Mouse (Mus musculus): ENCODE results near the gene Krt17. TPM values are rescaled to one million over a fixed set of nuclear protein-coding genes. Genes with fewer than 3 reads are reported as not detected.
A peak's percentile ranks its signal among the peaks of the same experiment; 100 is the strongest.
"Not testable (repeated sequence)": the region's sequence is repeated elsewhere in the genome, so short reads cannot be mapped to it uniquely, and the experiment has no call there.

Krt17 gene
- total RNA-seq (2022) = under 1 TPM in 1 of 4 experiments, not detected in 3; 0.50 TPM

- DNase-seq (ENCODE audit: low spot score in 2 of 2) = no peak
Measured at GRCm38 (mm10) chr11:100260514-100261234, at the start of gene Krt17. TSS of gene Krt17 (minus strand) at chr11:100261029.

- DNase-seq (ENCODE audit: low spot score in 2 of 2) = not testable (repeated sequence)
Measured at GRCm38 (mm10) chr11:100308672-100309071, 47.8 kb upstream of the Krt17 start.

GRCm38 (mm10) chr11:100307900-100308299 is 47.1 kb upstream of the Krt17 start:
- DNase-seq (ENCODE audit: low spot score in 2 of 2) = no peak

DNA sequence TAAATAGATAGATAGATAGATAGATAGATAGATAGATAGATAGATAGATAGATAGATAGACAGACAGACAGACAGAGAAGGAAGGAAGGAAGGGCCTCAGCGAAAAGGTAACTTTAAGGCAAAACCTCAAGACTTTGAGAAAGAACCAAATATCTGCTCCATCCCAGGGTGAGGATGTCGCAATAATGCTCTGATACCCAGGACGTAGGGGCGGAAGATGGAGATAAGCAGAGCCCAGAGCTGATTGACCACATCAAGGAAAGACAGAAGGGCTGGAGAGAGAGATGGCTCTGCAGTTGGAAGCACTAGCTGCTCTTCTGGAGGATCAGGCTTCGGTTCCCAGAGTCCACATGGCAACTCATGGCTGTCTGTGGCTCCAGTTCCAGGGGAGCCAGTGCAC is 40.5 kb upstream of the Krt17 start:
- DNase-seq (ENCODE audit: low spot score in 2 of 2) = no peak

- DNase-seq (ENCODE audit: low spot score in 2 of 2) = peak in 1 of 2 experiments; percentile 72
Measured at GRCm38 (mm10) chr11:100300293-100300692, 39.5 kb upstream of the Krt17 start.

DNA sequence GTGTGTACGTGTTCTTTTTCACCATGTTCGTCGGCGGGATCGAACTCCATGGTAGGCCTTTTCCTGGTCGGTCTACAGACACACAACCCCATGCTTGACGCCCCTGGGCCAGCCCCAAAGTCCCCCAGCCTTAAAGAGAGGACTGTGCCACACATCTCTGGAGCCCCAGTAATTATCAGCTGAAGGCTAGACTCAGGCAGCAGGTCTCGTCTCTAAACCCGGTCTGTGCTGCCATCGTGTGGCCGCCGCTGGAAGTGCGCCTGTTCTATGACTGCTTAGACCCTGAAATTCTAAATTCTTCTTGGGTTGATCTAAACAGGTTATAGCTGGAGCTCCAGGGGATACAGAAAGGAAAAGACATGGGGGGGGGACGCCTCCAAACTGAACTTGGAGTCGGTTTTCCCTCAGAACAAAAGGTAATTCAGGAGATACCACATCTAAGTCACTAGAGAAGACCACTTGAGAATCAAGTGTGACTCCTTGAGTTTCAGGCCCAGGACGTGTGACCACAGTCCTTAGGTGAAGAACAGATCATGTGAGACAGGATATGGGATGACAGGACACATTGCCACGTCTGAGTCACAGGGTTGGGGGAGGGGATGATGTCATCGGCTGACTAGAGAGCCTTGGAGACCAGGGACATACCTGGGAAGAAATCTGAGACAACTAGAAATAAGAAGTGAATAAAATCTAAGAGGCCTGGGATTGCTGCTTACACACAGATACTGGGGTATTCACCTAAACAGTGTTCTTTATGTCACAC is 37.6 kb upstream of the Krt17 start:
- peak in 1 of 2 experiments; percentile 90 for DNase-seq (ENCODE audit: low spot score in 2 of 2)

DNA sequence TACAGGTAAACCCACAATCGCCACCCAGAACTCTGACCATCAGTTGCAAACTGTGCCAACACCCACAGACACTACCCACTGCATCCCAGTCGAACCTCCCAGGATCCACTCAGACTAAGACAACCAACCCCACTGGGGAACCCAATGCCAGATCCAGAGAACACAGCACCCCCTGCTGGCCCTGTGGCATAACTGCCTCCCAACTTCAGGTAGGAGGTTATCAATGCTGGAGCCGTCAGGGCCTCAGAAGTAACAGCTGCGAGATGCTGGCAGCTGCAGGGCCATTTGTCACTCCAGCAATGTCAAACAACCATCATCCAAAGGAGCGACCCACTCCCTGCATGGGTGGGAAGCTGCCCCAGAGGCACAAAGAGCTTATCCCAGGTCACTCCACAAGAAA is 37.0 kb upstream of the Krt17 start:
- no peak for DNase-seq (ENCODE audit: low spot score in 2 of 2)

DNA sequence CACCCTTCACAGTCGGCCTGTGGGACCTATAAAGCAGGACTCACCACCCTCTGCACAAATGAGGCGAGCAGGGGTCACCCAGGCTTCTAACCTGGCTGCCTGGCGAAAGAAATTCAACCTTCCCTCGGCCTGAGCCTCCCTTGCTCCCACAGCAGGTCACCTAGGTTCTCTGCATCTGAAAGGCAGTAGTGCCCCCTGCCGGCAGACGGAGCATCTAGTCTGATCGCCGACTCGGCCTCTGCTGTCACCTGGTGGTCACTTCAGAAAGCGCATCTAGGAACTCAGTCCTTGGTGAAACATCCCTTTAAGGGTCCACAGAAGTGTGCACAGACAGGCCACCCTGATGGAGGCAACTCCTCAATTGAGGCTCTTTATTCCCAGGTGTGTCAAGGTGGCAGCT is 34.5 kb upstream of the Krt17 start:
- DNase-seq (ENCODE audit: low spot score in 2 of 2) = peak in 1 of 2 experiments; percentile 67

GRCm38 (mm10) chr11:100292884-100293283 is 32.1 kb upstream of the Krt17 start:
- DNase-seq (ENCODE audit: low spot score in 2 of 2) = no peak

- no peak for DNase-seq (ENCODE audit: low spot score in 2 of 2)
Measured at GRCm38 (mm10) chr11:100290235-100290634, 29.4 kb upstream of the Krt17 start.

- DNase-seq (ENCODE audit: low spot score in 2 of 2) = no peak
Measured at GRCm38 (mm10) chr11:100288942-100289341, 28.1 kb upstream of the Krt17 start.

- no peak for DNase-seq (ENCODE audit: low spot score in 2 of 2)
Measured at GRCm38 (mm10) chr11:100287024-100287423, 26.2 kb upstream of the Krt17 start.

GRCm38 (mm10) chr11:100284988-100285387 is 24.2 kb upstream of the Krt17 start:
- DNase-seq (ENCODE audit: low spot score in 2 of 2) = no peak

DNA sequence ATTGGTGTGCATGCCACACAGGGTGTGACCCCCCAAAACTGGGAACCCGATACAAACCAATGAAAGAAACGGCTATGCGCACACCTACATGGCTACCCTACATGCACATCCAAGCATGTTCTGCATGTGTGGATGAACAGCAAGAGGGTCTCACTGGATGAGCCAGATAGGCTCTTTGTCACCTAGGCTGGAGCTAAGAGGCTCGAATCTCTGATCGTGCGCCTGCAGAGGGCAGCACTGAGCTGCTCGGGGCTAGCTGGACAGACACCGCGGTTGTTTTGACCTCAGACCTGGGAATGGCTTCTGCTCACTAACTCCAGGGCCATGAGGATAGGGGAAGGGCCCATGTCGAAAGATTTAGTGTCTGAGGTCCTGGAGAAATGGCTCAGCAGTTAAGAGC is 21.7 kb upstream of the Krt17 start:
- peak in 1 of 2 experiments; percentile 45 for DNase-seq (ENCODE audit: low spot score in 2 of 2)

- peak; percentile 47 to 84 for DNase-seq (ENCODE audit: low spot score in 2 of 2)
Measured at GRCm38 (mm10) chr11:100281596-100282544, 21.0 kb upstream of the Krt17 start.

DNA sequence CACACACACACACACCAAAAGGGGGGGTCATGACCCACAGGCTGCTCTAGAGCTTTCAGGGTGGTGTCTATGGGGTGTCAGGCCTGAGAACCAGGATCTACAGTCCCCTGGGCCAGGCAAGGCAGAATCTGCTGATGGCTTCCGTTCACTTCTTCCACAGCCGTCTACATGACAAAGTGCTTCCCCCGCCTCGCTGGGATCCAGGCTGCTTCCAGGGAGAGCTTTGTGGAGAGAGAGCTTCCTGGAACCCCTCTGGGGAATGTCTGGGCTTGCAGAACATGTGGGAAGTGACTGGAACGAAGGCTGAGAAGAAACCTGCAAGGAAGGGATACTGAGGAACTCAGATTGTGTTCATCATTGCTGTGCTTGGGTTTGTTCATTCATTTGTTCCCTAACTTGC is 17.9 kb upstream of the Krt17 start:
- DNase-seq (ENCODE audit: low spot score in 2 of 2) = no peak

DNA sequence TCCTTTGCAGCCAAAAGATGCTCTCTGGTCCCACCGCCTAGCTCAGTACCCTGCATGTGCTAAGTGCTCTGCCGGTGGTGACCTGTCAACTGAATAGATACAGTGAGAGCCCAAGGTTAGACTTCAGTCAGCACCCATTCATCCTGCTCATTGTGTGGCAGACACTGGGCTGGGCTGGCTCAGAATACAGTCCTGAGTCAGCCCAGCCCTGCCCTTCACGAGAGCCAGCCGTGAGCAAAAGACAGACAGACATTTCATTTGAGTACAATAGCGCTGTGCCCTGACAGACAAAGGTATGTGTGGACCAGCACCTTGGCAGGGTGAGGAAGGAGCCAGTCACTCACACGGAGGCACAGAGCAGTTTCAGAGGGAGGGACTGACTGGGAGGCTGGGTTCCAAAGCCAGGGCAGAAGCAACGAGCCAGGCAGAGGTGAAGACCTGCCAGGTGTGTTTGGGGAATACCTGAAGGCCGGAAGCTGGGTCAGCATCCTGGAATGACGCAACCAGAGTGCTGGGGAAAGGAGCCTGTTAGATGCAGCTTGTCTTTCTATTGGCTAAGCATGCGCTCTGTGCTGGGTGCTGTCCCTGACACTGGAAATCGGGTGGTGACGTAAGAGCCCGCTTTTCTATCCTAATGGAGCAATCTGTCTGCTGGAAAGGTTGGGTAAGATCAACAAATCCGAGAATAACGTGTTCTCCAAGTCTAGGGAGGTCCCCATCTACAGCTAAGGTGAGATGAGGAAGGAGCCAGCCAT is 17.1 kb upstream of the Krt17 start:
- DNase-seq (ENCODE audit: low spot score in 2 of 2) = no peak

DNA sequence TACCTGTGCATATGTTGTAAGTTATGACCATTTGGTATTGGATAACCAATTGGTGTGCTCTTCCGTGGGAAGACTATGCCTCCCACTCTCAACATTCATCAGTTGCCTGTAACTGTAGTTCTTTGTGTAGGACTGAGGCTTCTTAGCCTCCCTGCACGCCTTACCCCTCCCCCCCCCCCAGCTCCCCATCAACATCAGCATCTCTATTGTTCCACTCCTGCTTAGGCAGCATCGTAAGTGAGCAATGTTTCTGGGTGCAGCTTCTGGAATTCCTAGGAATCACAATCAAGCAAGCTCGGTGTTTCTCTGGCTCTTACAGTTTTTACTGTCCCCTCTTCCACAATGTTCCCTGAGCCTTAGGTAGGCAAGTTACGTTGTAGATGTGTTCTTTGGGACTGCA is 14.6 kb upstream of the Krt17 start:
- no peak for DNase-seq (ENCODE audit: low spot score in 2 of 2)

DNA sequence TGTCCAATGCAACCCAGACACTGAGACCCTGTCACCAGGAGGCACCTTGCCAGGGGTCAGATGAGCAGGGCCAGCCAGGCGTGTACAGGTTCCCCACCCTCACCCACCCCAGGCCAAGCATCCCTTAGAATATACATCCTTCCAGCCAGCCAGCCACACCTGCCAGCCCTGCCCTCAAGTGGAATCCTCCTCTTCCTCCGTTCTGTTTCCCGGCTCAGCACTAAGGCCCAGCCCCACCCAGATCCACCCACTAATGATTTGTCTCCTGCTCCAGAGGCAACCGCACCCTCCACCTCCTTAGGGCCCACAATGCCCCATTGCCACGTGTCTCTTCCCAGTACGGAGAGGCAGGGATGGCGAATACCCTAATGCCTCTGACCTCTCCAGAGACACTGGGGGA is 13.9 kb upstream of the Krt17 start:
- DNase-seq (ENCODE audit: low spot score in 2 of 2) = no peak

- no peak for DNase-seq (ENCODE audit: low spot score in 2 of 2)
Measured at GRCm38 (mm10) chr11:100271878-100272277, 11.0 kb upstream of the Krt17 start.

DNA sequence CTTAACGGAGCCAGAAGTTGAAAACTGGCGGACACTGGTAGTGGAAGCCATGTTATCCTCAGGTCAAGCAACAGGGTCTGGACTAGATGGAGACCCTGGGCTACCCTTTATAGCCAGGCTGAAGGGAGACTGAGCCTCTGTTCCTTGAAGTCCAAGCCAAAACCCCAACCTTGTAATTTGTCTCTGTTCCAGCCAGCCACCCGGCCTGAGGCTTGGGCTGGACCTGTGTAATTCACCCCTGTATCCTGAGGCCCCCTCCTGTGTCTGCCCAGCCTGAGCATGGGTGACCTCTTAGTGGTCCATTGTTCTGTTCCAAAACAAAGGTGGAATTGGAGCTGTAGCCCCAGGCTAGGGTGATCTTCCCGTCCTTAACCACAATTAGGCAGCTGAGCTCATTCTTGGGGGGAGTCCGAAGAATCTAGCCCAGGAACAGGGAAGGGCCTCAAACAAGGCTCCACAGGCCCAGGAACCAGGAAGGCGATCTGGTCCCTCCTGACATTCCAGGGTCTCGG is 9.0 kb upstream of the Krt17 start, which contains the start of gene Krt42:
Krt42 (minus strand) TSS at position 51 of the 512 bp plus-strand sequence.
- no peak for DNase-seq (ENCODE audit: low spot score in 2 of 2)

All from left cerebral cortex, adult 8-10 months (tissue).